Mouse (Mus musculus): ENCODE results near the gene Irf2bpl. TPM values are rescaled to one million over a fixed set of nuclear protein-coding genes. Genes with fewer than 3 reads are reported as not detected.

Gene Irf2bpl
- 18.9 and 29.8 TPM in 2 replicates for polyA plus RNA-seq (2012; ENCODE audit: low replicate concordance)

GRCm38 (mm10) chr12:86884197-86885058 is at the start of gene Irf2bpl:
Irf2bpl (minus strand) TSS chr12:86884798.

Other genes starting within 250 kb of the Irf2bpl start
- 1.2 and 1.4 TPM in 2 replicates for gene Vash1, start 206.1 kb downstream of the Irf2bpl start, polyA plus RNA-seq (2012; ENCODE audit: low replicate concordance)
- gene Angel1, start 158.3 kb downstream of the Irf2bpl start, polyA plus RNA-seq (2012; ENCODE audit: low replicate concordance): 0.29 and 1.9 TPM in 2 replicates
- gene Lrrc74a, start 150.4 kb downstream of the Irf2bpl start, polyA plus RNA-seq (2012; ENCODE audit: low replicate concordance): not detected in 2 replicates
- gene Cipc, start 62.2 kb upstream of the Irf2bpl start, polyA plus RNA-seq (2012; ENCODE audit: low replicate concordance): 19.1 and 34.1 TPM in 2 replicates
- not detected in 2 replicates for gene Zdhhc22, start 105.6 kb upstream of the Irf2bpl start, polyA plus RNA-seq (2012; ENCODE audit: low replicate concordance)
- 0.10 TPM in 1 of 2 replicates, not detected in the other for gene Tmem63c, start 136.5 kb upstream of the Irf2bpl start, polyA plus RNA-seq (2012; ENCODE audit: low replicate concordance)
- gene Ngb, start 217.7 kb upstream of the Irf2bpl start, polyA plus RNA-seq (2012; ENCODE audit: low replicate concordance): 0.15 TPM in 1 of 2 replicates, not detected in the other